Mouse (Mus musculus) limb, embryonic 12.5 days (tissue): Measurements from ENCODE around the gene Pmfbp1. TPM values are rescaled to one million over a fixed set of nuclear protein-coding genes. Genes with fewer than 3 reads are reported as not detected.

ENCODE experiments used
- ATAC-seq: fragments of 200-750 bp; cut with Nextera tagmentation; 2 replicates; pipeline ENCODE4 v1.8.0; 2017; ENCODE audit warnings: low read depth, moderate TSS enrichment; ENCODE audit not compliant: insufficient number of reproducible peaks, insufficient read depth, low FRiP score, low TSS enrichment
- H3K27ac ChIP-seq: fragments of 300-500 bp; sonication (generic); 2 replicates; pipeline ENCODE4 v1.5.1; 2016; ENCODE audit warnings: mild to moderate bottlenecking, moderate library complexity
- H3K27me3 ChIP-seq: fragments of 300-500 bp; sonication (generic); 2 replicates; pipeline ENCODE4 v1.6.1; 2016; ENCODE audit warnings: mild to moderate bottlenecking, moderate library complexity
- H3K36me3 ChIP-seq: fragments of 300-500 bp; sonication (generic); 2 replicates; pipeline ENCODE4 v1.6.1; 2016; ENCODE audit warnings: mild to moderate bottlenecking, moderate library complexity
- H3K4me1 ChIP-seq: fragments of 300-500 bp; sonication (generic); replicated peaks from 2 replicates; pipeline ENCODE4 v1.6.1; 2016
- H3K4me2 ChIP-seq: fragments of 300-500 bp; sonication (generic); 2 replicates; pipeline ENCODE4 v1.6.1; 2016; ENCODE audit warnings: mild to moderate bottlenecking, moderate library complexity
- H3K4me3 ChIP-seq: fragments of 300-500 bp; sonication (generic); replicated peaks from 2 replicates; pipeline ENCODE4 v1.5.1; 2016; ENCODE audit warnings: mild to moderate bottlenecking
- H3K9ac ChIP-seq: fragments of 300-500 bp; sonication (generic); replicated peaks from 2 replicates; pipeline ENCODE4 v1.6.1; 2016; ENCODE audit warnings: mild to moderate bottlenecking, moderate library complexity
- H3K9me3 ChIP-seq: fragments of 300-500 bp; sonication (generic); 2 replicates; pipeline ENCODE4 v1.6.1; 2016; ENCODE audit warnings: mild to moderate bottlenecking, moderate library complexity
- WGBS: fragments of 180-500 bp; shearing (Covaris S2); methylation state at CpG from one replicate; pipeline ENCODE4 v1.1.7; 2016; 5-methylcytosine and 5-hydroxymethylcytosine counted together
- polyA plus RNA-seq: library from polyadenylated mRNA; unstranded; fragments of >200 nt; fragmentation: Nextera tagmentation; extraction: Ambion mirVana; gene quantifications from 2 replicates; pipeline ENCODE4 v1.2.1, GENCODE M21; 2016

The Pmfbp1 gene
- polyA plus RNA-seq, 1 experiment from 2014 or later = 0.15 TPM

- ATAC-seq = no peak
- no peak overlapping the region; the same call in 1 of the 2 replicates for H3K27ac ChIP-seq
Measured at GRCm38 (mm10) chr8:109564766-109565165, 70.9 kb downstream of the Pmfbp1 start.

GRCm38 (mm10) chr8:109565498-109566333 is 71.9 kb downstream of the Pmfbp1 start, which contains the start of the genes Dhx38 and Txnl4b:
Dhx38 (minus strand) TSS chr8:109565861.
Txnl4b (plus strand) TSS chr8:109565892.
- under 1% methylated on average over 52 of the region's 52 CpGs for WGBS
- Histone ChIP-seq H3K27me3 (no peaks in the 10 kb centered on the region), H3K4me1 (peaks cover 16% of the 10 kb centered on the region), H3K9me3 (no peaks in the 10 kb centered on the region), H3K27ac (peak within 1 kb of the TSS; percentile 92), H3K36me3 (peaks cover 39% of the 10 kb centered on the region), H3K9ac (peak within 1 kb of the TSS; percentile 93), H3K4me3 (peak within 1 kb of the TSS; percentile 89), H3K4me2 (peak within 1 kb of the TSS; percentile 80)
- ATAC-seq = peak; percentile 99

More at GRCm38 (mm10) chr8:109564766-109565165, 70.9 kb downstream of the Pmfbp1 start:
- H3K4me3 ChIP-seq = peak overlapping the region; percentile 89
- H3K9me3 ChIP-seq = no peaks in the 10 kb centered on the region
- peaks cover 16% of the 10 kb centered on the region for H3K4me1 ChIP-seq
- H3K27me3 ChIP-seq = no peaks in the 10 kb centered on the region
- H3K4me2 ChIP-seq = peak overlapping the region; percentile 80
- peaks cover 40% of the 10 kb centered on the region for H3K36me3 ChIP-seq
- 4% methylated on average over 10 of the region's 10 CpGs for WGBS
- peak overlapping the region; percentile 93 for H3K9ac ChIP-seq

GRCm38 (mm10) chr8:109571139-109571538 is 77.3 kb downstream of the Pmfbp1 start:
- Histone ChIP-seq H3K9ac (no peak overlapping the region), H3K4me3 (no peak overlapping the region), H3K4me1 (peaks cover 5% of the 10 kb centered on the region), H3K27ac (no peak overlapping the region), H3K9me3 (no peaks in the 10 kb centered on the region), H3K4me2 (no peak overlapping the region), H3K36me3 (peaks cover 37% of the 10 kb centered on the region), H3K27me3 (no peaks in the 10 kb centered on the region)
- WGBS = 92% methylated on average over 12 of the region's 12 CpGs
- no peak for ATAC-seq

DNA sequence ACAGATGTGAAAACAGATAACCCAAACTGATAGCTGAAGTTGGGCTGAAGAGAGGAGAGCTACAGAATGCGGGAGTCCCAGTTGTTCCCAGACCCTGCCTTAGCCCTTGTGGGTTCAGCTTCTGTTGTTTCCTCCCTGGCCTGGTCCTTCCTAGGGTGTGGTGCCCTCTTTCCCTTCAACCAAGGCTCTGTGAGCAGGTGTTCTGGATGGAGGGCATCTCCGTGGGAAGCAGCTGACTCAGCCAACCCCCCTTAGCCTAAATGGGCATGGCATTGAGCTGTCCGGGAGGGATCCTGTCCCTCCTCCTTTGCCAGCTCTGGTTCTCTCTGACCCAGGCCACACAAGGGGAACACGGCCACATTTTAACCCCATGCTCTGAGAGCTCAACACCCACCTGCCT is 82.5 kb downstream of the Pmfbp1 start:
- H3K9me3 ChIP-seq = no peaks in the 10 kb centered on the region
- no peak overlapping the region for H3K27ac ChIP-seq
- H3K9ac ChIP-seq = no peak overlapping the region
- no peak overlapping the region for H3K4me3 ChIP-seq
- 83% methylated on average over 4 of the region's 4 CpGs for WGBS
- H3K27me3 ChIP-seq = no peaks in the 10 kb centered on the region
- ATAC-seq = no peak
- no peaks in the 10 kb centered on the region for H3K4me1 ChIP-seq
- H3K36me3 ChIP-seq = peaks cover 16% of the 10 kb centered on the region; the same call in 1 of the 2 replicates
- no peak overlapping the region for H3K4me2 ChIP-seq

DNA sequence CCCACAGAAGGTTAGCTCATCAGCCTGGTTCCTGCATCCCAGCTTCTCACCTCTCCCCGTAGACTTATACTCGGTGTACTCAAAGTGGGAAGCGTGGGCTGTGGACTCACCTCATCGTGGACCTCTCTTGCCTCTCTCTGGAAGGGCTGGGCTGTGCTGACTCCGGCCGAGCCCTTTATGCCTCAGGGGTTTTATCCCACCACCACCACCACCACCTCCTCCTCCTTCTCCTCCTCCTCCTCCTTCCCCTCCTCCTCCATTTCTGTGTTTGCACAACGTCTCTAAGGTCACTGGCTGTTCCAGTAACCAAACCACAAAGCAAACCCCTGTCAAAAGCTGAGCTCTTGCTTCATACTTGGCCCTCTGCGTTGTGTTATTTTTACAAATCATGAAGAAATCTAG is 85.1 kb downstream of the Pmfbp1 start, which contains the start of gene Hp:
Gene Hp, minus strand, starts transcription at position 273 of the 402 bp plus-strand sequence.
- Histone ChIP-seq H3K9ac (no peak within 1 kb of the TSS), H3K4me1 (no peaks in the 10 kb centered on the region), H3K27ac (no peak within 1 kb of the TSS), H3K27me3 (no peaks in the 10 kb centered on the region), H3K4me3 (no peak within 1 kb of the TSS), H3K36me3 (no peaks in the 10 kb centered on the region), H3K9me3 (0 out of 2 replicates have a peak, but pooled peaks cover 6% of the 10 kb centered on the region), H3K4me2 (no peak within 1 kb of the TSS)
- no peak for ATAC-seq
- 64% methylated on average over 8 of the region's 8 CpGs for WGBS

DNA sequence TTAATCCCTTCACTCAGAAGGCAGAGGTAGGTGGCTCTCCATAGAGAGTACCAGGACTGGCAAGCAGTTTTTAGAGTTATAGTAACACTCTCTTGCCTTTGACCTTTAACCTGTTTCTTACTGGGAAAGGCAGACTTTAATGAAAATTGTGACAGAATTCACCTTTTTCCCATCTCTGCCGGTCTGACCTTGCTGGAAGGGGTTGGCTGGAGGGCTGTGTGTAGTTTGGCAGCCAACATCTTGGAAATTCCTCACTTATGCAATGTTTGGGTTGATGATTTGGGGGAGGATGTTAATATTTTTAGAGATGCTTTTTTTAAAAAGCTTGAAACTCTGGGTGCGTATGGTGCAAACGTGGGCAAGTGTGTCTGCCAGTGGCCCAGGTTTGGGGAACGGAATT is 90.5 kb downstream of the Pmfbp1 start:
- ATAC-seq = no peak
- 79% methylated on average over 4 of the region's 4 CpGs for WGBS
- Histone ChIP-seq H3K4me1 (no peaks in the 10 kb centered on the region), H3K36me3 (no peaks in the 10 kb centered on the region), H3K4me3 (no peak overlapping the region), H3K9ac (no peak overlapping the region), H3K27ac (no peak overlapping the region), H3K27me3 (no peaks in the 10 kb centered on the region), H3K9me3 (0 out of 2 replicates have a peak, but pooled peaks cover 9% of the 10 kb centered on the region), H3K4me2 (no peak overlapping the region)

- Histone ChIP-seq H3K4me3 (no peak overlapping the region), H3K9me3 (0 out of 2 replicates have a peak, but pooled peaks cover 9% of the 10 kb centered on the region), H3K4me1 (no peaks in the 10 kb centered on the region), H3K27me3 (no peaks in the 10 kb centered on the region), H3K27ac (no peak overlapping the region), H3K9ac (no peak overlapping the region), H3K4me2 (no peak overlapping the region), H3K36me3 (no peaks in the 10 kb centered on the region)
- WGBS = 83% methylated on average over 3 of the region's 3 CpGs
- ATAC-seq = no peak
Measured at GRCm38 (mm10) chr8:109584830-109585229, 91.0 kb downstream of the Pmfbp1 start.

GRCm38 (mm10) chr8:109585652-109586051 is 91.8 kb downstream of the Pmfbp1 start:
- H3K9ac ChIP-seq = no peak overlapping the region
- H3K9me3 ChIP-seq = 0 out of 2 replicates have a peak, but pooled peaks cover 9% of the 10 kb centered on the region
- no peaks in the 10 kb centered on the region for H3K36me3 ChIP-seq
- no peaks in the 10 kb centered on the region for H3K4me1 ChIP-seq
- H3K27me3 ChIP-seq = no peaks in the 10 kb centered on the region
- no peak for ATAC-seq
- no peak overlapping the region for H3K4me3 ChIP-seq
- H3K27ac ChIP-seq = no peak overlapping the region
- no peak overlapping the region for H3K4me2 ChIP-seq

GRCm38 (mm10) chr8:109586972-109587504 is 93.2 kb downstream of the Pmfbp1 start:
- Histone ChIP-seq H3K27ac (no peak overlapping the region), H3K9me3 (0 out of 2 replicates have a peak, but pooled peaks cover 9% of the 10 kb centered on the region), H3K4me3 (no peak overlapping the region), H3K27me3 (no peaks in the 10 kb centered on the region), H3K4me2 (no peak overlapping the region), H3K36me3 (peaks cover 7% of the 10 kb centered on the region; the same call in 1 of the 2 replicates), H3K4me1 (no peaks in the 10 kb centered on the region), H3K9ac (no peak overlapping the region)
- 50% methylated on average over 7 of the region's 7 CpGs for WGBS
- no peak for ATAC-seq

- ATAC-seq = no peak
- Histone ChIP-seq H3K4me1 (no peaks in the 10 kb centered on the region), H3K27me3 (no peaks in the 10 kb centered on the region), H3K27ac (no peak overlapping the region), H3K4me2 (no peak overlapping the region), H3K9me3 (no peaks in the 10 kb centered on the region), H3K9ac (no peak overlapping the region), H3K36me3 (peaks cover 44% of the 10 kb centered on the region), H3K4me3 (no peak overlapping the region)
- WGBS = 85% methylated on average over 9 of the region's 9 CpGs
Measured at GRCm38 (mm10) chr8:109590901-109591300, 97.1 kb downstream of the Pmfbp1 start.

GRCm38 (mm10) chr8:109591367-109591766 is 97.5 kb downstream of the Pmfbp1 start:
- WGBS = 85% methylated on average over 3 of the region's 3 CpGs
- no peak for ATAC-seq
- peaks cover 46% of the 10 kb centered on the region for H3K36me3 ChIP-seq

More at GRCm38 (mm10) chr8:109591367-109591766, 97.5 kb downstream of the Pmfbp1 start:
- Histone ChIP-seq H3K27me3 (no peaks in the 10 kb centered on the region), H3K9ac (no peak overlapping the region), H3K4me2 (no peak overlapping the region), H3K4me3 (no peak overlapping the region), H3K4me1 (no peaks in the 10 kb centered on the region), H3K27ac (no peak overlapping the region), H3K9me3 (no peaks in the 10 kb centered on the region)
